Mouse (Mus musculus) retina, adult 2 months (tissue): Measurements from ENCODE around the gene Cyb561d2.

ENCODE experiments used
- DNase-seq: peaks from one replicate; pipeline ENCODE4 v3.0.0-alpha.2; 2012; ENCODE audit warnings: low read depth, low spot score

The Cyb561d2 gene

GRCm38 (mm10) chr9:107550491-107551116, 8.6 kb upstream of the Cyb561d2 start:
- DNase-seq: no peak

GRCm38 (mm10) chr9:107549297-107550074, 7.5 kb upstream of the Cyb561d2 start:
- no peak for DNase-seq

- DNase-seq: no peak
Measured at GRCm38 (mm10) chr9:107548820-107549219, 6.8 kb upstream of the Cyb561d2 start.

- DNase-seq: no peak
Measured at GRCm38 (mm10) chr9:107547957-107548356, 6.0 kb upstream of the Cyb561d2 start.

GRCm38 (mm10) chr9:107547026-107547425, 5.0 kb upstream of the Cyb561d2 start, which contains the start of gene Zmynd10:
TSS of gene Zmynd10 (plus strand) at chr9:107547298.
- DNase-seq: no peak

GRCm38 (mm10) chr9:107545602-107546001, 3.6 kb upstream of the Cyb561d2 start:
- no peak for DNase-seq

GRCm38 (mm10) chr9:107545199-107545598, 3.2 kb upstream of the Cyb561d2 start:
- no peak for DNase-seq

GRCm38 (mm10) chr9:107544729-107545128, 2.7 kb upstream of the Cyb561d2 start:
- no peak for DNase-seq

GRCm38 (mm10) chr9:107544196-107544700, 2.3 kb upstream of the Cyb561d2 start:
- no peak for DNase-seq

GRCm38 (mm10) chr9:107543299-107543698, 1.3 kb upstream of the Cyb561d2 start:
- no peak for DNase-seq

GRCm38 (mm10) chr9:107542721-107543120, 728 bp upstream of the Cyb561d2 start:
- DNase-seq: no peak

- no peak for DNase-seq
Measured at GRCm38 (mm10) chr9:107542352-107542686, 326 bp upstream of the Cyb561d2 start.

GRCm38 (mm10) chr9:107541005-107541404, 988 bp downstream of the Cyb561d2 start:
- DNase-seq: no peak

- DNase-seq: no peak
Measured at GRCm38 (mm10) chr9:107540420-107540819, 1.6 kb downstream of the Cyb561d2 start.

GRCm38 (mm10) chr9:107539940-107540339, 2.1 kb downstream of the Cyb561d2 start:
- DNase-seq: no peak

GRCm38 (mm10) chr9:107538711-107539110, 3.3 kb downstream of the Cyb561d2 start:
- DNase-seq: no peak

GRCm38 (mm10) chr9:107538231-107538630, 3.8 kb downstream of the Cyb561d2 start:
- DNase-seq: no peak

GRCm38 (mm10) chr9:107534408-107535202, 7.4 kb downstream of the Cyb561d2 start:
- DNase-seq: no peak

GRCm38 (mm10) chr9:107533791-107534407, 8.1 kb downstream of the Cyb561d2 start, which contains the start of gene Tmem115:
TSS of gene Tmem115 (plus strand) at chr9:107533945.
- peak; percentile 90 for DNase-seq

- DNase-seq: peak; percentile 72
Measured at GRCm38 (mm10) chr9:107526198-107527026, 15.6 kb downstream of the Cyb561d2 start.

- no peak for DNase-seq
Measured at GRCm38 (mm10) chr9:107522400-107522711, 19.6 kb downstream of the Cyb561d2 start.
